Mouse (Mus musculus): ENCODE results near the gene Prkg1. TPM values are rescaled to one million over a fixed set of nuclear protein-coding genes. Genes with fewer than 3 reads are reported as not detected.
A peak's percentile ranks its signal among the peaks of the same experiment; 100 is the strongest.

Prkg1 gene
- polyA plus RNA-seq, 1 experiment from 2014 or later = 9.1 TPM

- no peak overlapping the region for H3K4me3 ChIP-seq (replicated peaks)
- H3K27me3 ChIP-seq (replicated peaks) = no peaks in the 10 kb centered on the region
- no peak overlapping the region for H3K27ac ChIP-seq
- no peak overlapping the region for H3K9ac ChIP-seq
- no peaks in the 10 kb centered on the region for H3K9me3 ChIP-seq
- WGBS = 94% methylated on average over 2 of the region's 2 CpGs
- H3K4me2 ChIP-seq (replicated peaks) = no peak overlapping the region
- ATAC-seq = no peak
- H3K36me3 ChIP-seq = no peaks in the 10 kb centered on the region
- H3K4me1 ChIP-seq (replicated peaks) = no peaks in the 10 kb centered on the region
Measured at GRCm38 (mm10) chr19:30938058-30938457, 826.8 kb downstream of the Prkg1 start.

- Histone ChIP-seq H3K36me3 (no peaks in the 10 kb centered on the region), H3K4me1 (replicated peaks) (no peaks in the 10 kb centered on the region), H3K27ac (no peak overlapping the region), H3K4me2 (replicated peaks) (no peak overlapping the region), H3K9ac (no peak overlapping the region), H3K27me3 (replicated peaks) (no peaks in the 10 kb centered on the region), H3K4me3 (replicated peaks) (no peak overlapping the region), H3K9me3 (no peaks in the 10 kb centered on the region)
- 89% methylated on average over 5 of the region's 5 CpGs for WGBS
- ATAC-seq = no peak
Measured at GRCm38 (mm10) chr19:30931469-30932192, 833.2 kb downstream of the Prkg1 start.

DNA sequence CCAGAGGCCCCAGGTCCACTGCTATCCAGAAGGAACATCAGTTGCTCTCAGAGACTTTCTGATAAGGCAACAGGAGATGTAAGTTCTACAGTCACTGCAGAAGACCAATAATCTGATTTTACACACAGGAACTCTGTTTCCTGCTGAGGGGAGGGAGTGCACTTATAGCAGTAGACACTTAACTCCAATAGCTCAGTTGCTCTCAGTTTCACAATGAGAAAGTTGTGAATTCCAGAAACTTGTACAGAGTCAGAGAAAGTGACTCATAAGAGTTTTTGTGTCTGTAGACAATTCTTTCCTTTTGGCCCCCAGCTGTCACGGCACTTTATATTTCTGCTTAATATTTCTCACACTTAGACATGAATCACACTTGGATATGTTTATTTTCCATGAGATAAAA lies 840.8 kb downstream of the Prkg1 start:
- Histone ChIP-seq H3K9me3 (no peaks in the 10 kb centered on the region), H3K4me3 (replicated peaks) (no peak overlapping the region), H3K9ac (no peak overlapping the region), H3K4me2 (replicated peaks) (no peak overlapping the region), H3K4me1 (replicated peaks) (no peaks in the 10 kb centered on the region), H3K36me3 (no peaks in the 10 kb centered on the region), H3K27ac (no peak overlapping the region), H3K27me3 (replicated peaks) (no peaks in the 10 kb centered on the region)
- no peak for ATAC-seq
- WGBS = 64% methylated on average over 1 of the region's 1 CpGs

DNA sequence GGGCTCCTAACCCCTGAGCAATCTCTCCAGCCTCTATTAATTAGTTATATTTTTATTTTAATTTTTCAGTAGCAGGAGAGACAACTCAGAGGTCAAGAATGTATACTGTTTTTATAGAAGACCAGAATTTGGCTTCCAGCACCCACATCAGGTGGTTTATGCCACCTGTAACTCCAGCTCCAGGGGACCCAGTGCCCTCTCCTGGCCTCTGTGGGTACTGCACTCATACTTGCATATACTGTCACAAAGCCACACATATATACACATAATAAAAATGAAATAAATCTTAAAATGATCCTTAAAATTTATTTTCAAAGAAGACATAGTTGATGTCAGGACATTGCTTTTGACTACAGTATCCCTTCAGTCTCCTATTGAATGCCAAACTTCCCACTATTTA lies 862.5 kb downstream of the Prkg1 start:
- Histone ChIP-seq H3K4me3 (replicated peaks) (no peak overlapping the region), H3K36me3 (no peaks in the 10 kb centered on the region), H3K27me3 (replicated peaks) (no peaks in the 10 kb centered on the region), H3K4me2 (replicated peaks) (no peak overlapping the region), H3K9me3 (no peaks in the 10 kb centered on the region), H3K9ac (no peak overlapping the region), H3K4me1 (replicated peaks) (no peaks in the 10 kb centered on the region), H3K27ac (no peak overlapping the region)
- no peak for ATAC-seq

- H3K36me3 ChIP-seq = no peaks in the 10 kb centered on the region
- no peak for ATAC-seq
- no peaks in the 10 kb centered on the region for H3K27me3 ChIP-seq (replicated peaks)
- H3K9me3 ChIP-seq = no peaks in the 10 kb centered on the region
- no peak overlapping the region for H3K4me2 ChIP-seq (replicated peaks)
- no peak overlapping the region for H3K9ac ChIP-seq
- H3K4me1 ChIP-seq (replicated peaks) = no peaks in the 10 kb centered on the region
- no peak overlapping the region for H3K4me3 ChIP-seq (replicated peaks)
- WGBS = 62% methylated on average over 3 of the region's 3 CpGs
- no peak overlapping the region for H3K27ac ChIP-seq
Measured at GRCm38 (mm10) chr19:30901025-30901424, 863.8 kb downstream of the Prkg1 start.

DNA sequence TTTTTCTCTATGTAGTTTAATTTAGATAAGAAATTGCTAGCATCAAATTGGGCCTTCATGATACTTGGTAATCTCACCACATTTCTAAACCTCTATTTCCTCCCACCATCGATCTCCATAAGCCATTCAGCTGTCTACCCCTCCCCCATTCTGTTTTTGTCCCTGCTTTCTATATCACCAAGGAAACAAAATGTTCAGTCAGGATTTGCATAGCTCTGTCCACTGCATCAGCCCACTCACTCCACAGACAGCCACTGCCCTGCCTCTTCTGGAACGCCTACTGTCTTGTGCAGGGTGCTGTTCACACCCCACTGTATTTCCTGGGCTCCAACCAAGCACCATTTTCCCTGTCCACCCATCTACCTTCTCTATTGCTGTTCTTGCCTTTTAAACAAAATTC lies 874.5 kb downstream of the Prkg1 start:
- H3K4me1 ChIP-seq (replicated peaks) = no peaks in the 10 kb centered on the region
- no peaks in the 10 kb centered on the region for H3K36me3 ChIP-seq
- no peaks in the 10 kb centered on the region for H3K27me3 ChIP-seq (replicated peaks)
- 81% methylated on average over 2 of the region's 2 CpGs for WGBS
- no peaks in the 10 kb centered on the region for H3K9me3 ChIP-seq
- H3K4me2 ChIP-seq (replicated peaks) = no peak overlapping the region
- no peak overlapping the region for H3K4me3 ChIP-seq (replicated peaks)
- no peak overlapping the region for H3K9ac ChIP-seq
- H3K27ac ChIP-seq = no peak overlapping the region
- no peak for ATAC-seq

DNA sequence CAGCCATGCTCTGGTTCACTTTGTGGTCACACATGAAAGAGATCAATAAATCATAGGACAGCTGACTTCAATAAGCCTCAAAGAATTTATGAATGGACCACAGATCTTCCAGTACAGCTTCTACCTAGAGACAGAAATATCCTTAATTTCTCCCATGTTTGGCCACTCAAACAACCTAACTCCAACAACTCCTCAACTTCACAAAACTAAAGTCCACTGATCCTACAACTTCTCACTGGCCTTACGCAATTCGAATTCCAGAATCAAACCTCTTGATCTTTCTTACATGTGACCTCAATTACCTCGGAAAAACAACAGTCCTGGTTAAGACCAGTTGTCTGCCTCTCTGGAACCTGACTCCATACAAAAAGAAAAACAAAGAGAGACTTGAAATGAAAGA lies 875.0 kb downstream of the Prkg1 start:
- Histone ChIP-seq H3K36me3 (no peaks in the 10 kb centered on the region), H3K4me1 (replicated peaks) (no peaks in the 10 kb centered on the region), H3K4me3 (replicated peaks) (no peak overlapping the region), H3K27ac (no peak overlapping the region), H3K27me3 (replicated peaks) (no peaks in the 10 kb centered on the region), H3K9me3 (no peaks in the 10 kb centered on the region), H3K4me2 (replicated peaks) (no peak overlapping the region), H3K9ac (no peak overlapping the region)
- 69% methylated on average over 3 of the region's 3 CpGs for WGBS
- ATAC-seq = no peak

- H3K4me2 ChIP-seq (replicated peaks) = no peak overlapping the region
- no peaks in the 10 kb centered on the region for H3K36me3 ChIP-seq
- H3K9me3 ChIP-seq = no peaks in the 10 kb centered on the region
- no peak overlapping the region for H3K27ac ChIP-seq
- H3K9ac ChIP-seq = no peak overlapping the region
- no peak for ATAC-seq
- no peak overlapping the region for H3K4me3 ChIP-seq (replicated peaks)
- 72% methylated on average over 4 of the region's 4 CpGs for WGBS
- H3K27me3 ChIP-seq (replicated peaks) = no peaks in the 10 kb centered on the region
- no peaks in the 10 kb centered on the region for H3K4me1 ChIP-seq (replicated peaks)
Measured at GRCm38 (mm10) chr19:30861441-30861840, 903.4 kb downstream of the Prkg1 start.

DNA sequence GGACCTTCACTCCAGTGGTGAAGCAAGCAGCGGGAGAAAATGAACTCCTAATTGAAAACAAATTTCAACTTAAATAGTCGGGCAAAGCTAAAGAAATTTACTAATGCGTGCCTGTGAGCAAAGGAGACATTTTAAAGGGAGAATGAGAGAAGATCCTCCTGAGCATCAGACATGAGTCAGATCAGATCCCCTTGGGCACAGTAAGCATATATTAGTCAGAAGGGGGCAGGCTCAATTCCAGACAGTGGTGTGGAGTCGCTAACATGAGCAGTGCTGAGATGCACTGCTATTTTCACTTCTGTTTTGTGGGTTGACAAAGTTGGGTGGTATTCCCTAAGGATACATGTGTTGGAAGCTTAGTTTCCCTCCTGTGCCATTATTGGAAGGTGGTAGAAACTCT lies 913.8 kb downstream of the Prkg1 start:
- Histone ChIP-seq H3K4me1 (replicated peaks) (no peaks in the 10 kb centered on the region), H3K9me3 (no peaks in the 10 kb centered on the region), H3K36me3 (no peaks in the 10 kb centered on the region), H3K4me3 (replicated peaks) (no peak overlapping the region), H3K4me2 (replicated peaks) (no peak overlapping the region), H3K9ac (no peak overlapping the region), H3K27me3 (replicated peaks) (no peaks in the 10 kb centered on the region), H3K27ac (no peak overlapping the region)
- ATAC-seq = no peak
- WGBS = 86% methylated on average over 4 of the region's 4 CpGs

- Histone ChIP-seq H3K4me3 (replicated peaks) (no peak overlapping the region), H3K9ac (no peak overlapping the region), H3K4me2 (replicated peaks) (no peak overlapping the region), H3K4me1 (replicated peaks) (0 out of 2 replicates have a peak, but pooled peaks cover 2% of the 10 kb centered on the region), H3K27me3 (replicated peaks) (no peaks in the 10 kb centered on the region), H3K9me3 (no peaks in the 10 kb centered on the region), H3K36me3 (no peaks in the 10 kb centered on the region), H3K27ac (no peak overlapping the region)
- no peak for ATAC-seq
- 36% methylated on average over 4 of the region's 4 CpGs for WGBS
Measured at GRCm38 (mm10) chr19:30844916-30845315, 919.9 kb downstream of the Prkg1 start.

- no peaks in the 10 kb centered on the region for H3K27me3 ChIP-seq (replicated peaks)
- H3K4me2 ChIP-seq (replicated peaks) = no peak overlapping the region
- H3K27ac ChIP-seq = no peak overlapping the region
- 0 out of 2 replicates have a peak, but pooled peaks cover 2% of the 10 kb centered on the region for H3K4me1 ChIP-seq (replicated peaks)
- H3K9ac ChIP-seq = no peak overlapping the region
- ATAC-seq = no peak
- H3K9me3 ChIP-seq = no peaks in the 10 kb centered on the region
- WGBS = 82% methylated on average over 4 of the region's 4 CpGs
- H3K4me3 ChIP-seq (replicated peaks) = no peak overlapping the region
- H3K36me3 ChIP-seq = no peaks in the 10 kb centered on the region
Measured at GRCm38 (mm10) chr19:30843637-30844036, 921.2 kb downstream of the Prkg1 start.

DNA sequence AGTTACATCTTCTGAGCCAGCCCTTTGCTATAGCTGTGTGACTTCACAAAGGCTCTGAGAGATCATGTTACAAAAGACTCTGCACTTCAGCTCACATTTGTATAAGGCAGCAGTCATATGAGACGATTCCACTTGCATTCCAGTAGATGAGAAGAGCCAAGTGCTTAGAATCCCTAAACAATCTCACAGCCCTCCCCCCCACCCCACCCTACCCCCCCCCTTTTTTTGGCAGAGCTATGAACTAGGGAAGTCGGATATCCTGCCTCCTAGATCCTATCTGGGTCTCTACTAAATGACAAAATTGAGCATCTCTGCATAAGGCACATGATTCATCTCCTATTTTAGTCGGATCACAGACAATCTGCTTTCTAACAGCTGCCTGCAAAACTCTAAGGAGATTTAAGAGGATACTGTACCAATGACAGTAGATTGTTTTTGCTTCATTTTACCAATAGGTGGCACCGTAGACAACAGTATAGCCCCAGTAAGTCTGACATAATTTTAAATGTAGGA lies 921.7 kb downstream of the Prkg1 start:
- no peak overlapping the region for H3K9ac ChIP-seq
- H3K27me3 ChIP-seq (replicated peaks) = no peaks in the 10 kb centered on the region
- H3K27ac ChIP-seq = no peak overlapping the region
- H3K36me3 ChIP-seq = no peaks in the 10 kb centered on the region
- no peaks in the 10 kb centered on the region for H3K9me3 ChIP-seq
- 8% methylated on average over 4 of the region's 4 CpGs for WGBS
- H3K4me3 ChIP-seq (replicated peaks) = no peak overlapping the region
- no peak overlapping the region for H3K4me2 ChIP-seq (replicated peaks)
- 0 out of 2 replicates have a peak, but pooled peaks cover 2% of the 10 kb centered on the region for H3K4me1 ChIP-seq (replicated peaks)
- peak; percentile 89 for ATAC-seq

DNA sequence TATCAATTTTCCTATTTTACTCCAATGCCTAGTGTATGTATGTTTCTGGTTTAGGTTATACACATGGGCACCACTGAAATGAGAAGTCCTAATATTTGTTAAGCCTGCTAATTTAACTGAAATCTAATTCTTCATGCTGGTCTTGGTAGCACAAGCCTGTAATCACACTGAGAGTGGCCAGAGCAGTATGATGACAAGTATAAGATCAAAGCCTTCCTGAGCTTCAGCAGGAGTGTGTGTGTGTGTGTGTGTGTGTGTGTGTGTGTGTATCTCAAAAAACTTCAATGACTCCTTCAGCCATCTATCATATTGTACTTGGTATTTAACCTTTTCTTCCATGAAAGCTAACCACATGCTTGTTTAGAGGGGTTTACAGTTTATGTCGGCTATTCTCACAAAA lies 922.2 kb downstream of the Prkg1 start:
- 30% methylated on average over 1 of the region's 1 CpGs for WGBS
- Histone ChIP-seq H3K27ac (no peak overlapping the region), H3K36me3 (no peaks in the 10 kb centered on the region), H3K4me2 (replicated peaks) (no peak overlapping the region), H3K27me3 (replicated peaks) (no peaks in the 10 kb centered on the region), H3K4me3 (replicated peaks) (no peak overlapping the region), H3K9me3 (no peaks in the 10 kb centered on the region), H3K9ac (no peak overlapping the region), H3K4me1 (replicated peaks) (0 out of 2 replicates have a peak, but pooled peaks cover 2% of the 10 kb centered on the region)
- ATAC-seq = peak; percentile 43; the same call in 1 of the 2 replicates

Data from intestine, embryonic 15.5 days (tissue).